Mouse (Mus musculus): Measurements from ENCODE around the gene Dcaf5. TPM values are rescaled to one million over a fixed set of nuclear protein-coding genes. Genes with fewer than 3 reads are reported as not detected.

Gene Dcaf5
- total and polyA plus RNA-seq, 2 experiments from 2014 or later: 19.6 to 55.5 TPM

DNA sequence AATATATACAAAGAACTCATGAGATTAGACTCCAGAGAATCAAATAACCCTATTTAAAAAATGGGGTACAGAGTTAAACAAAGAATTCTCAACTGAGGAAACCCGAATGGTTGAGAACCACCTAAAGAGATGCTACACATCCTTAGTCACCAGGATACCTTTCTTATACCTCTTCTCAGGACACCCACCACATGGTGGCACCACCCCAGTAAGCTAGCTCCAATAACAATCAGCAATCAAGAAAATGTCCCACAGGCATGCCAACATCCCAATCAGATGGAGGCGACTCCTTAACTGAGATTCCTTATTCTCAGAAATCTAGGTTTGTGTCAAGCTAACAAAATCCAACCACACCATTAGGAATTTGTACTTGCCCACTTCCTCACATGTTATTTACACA is 42.4 kb downstream of the Dcaf5 start:
- no peak for ATAC-seq
- no peak overlapping the region for H3K27ac ChIP-seq
- no peak overlapping the region for H3K9ac ChIP-seq (replicated peaks; ENCODE audit: low read length)
- WGBS: 92% methylated on average over 2 of the region's 2 CpGs
- no peaks in the 10 kb centered on the region for H3K27me3 ChIP-seq (ENCODE audit: insufficient read depth, low read length)
- H3K4me3 ChIP-seq (ENCODE audit: low read length): no peak overlapping the region
- peaks cover 35% of the 10 kb centered on the region for H3K36me3 ChIP-seq (ENCODE audit: insufficient read depth, low read length)
- H3K4me1 ChIP-seq (ENCODE audit: insufficient read depth, low read length): no peaks in the 10 kb centered on the region
- TF ChIP-seq CTCF (IDR thresholded peaks at IDR 0.05; ENCODE audit: low read depth): no peak
- H3K9me3 ChIP-seq (ENCODE audit: low read length): no peaks in the 10 kb centered on the region
- no peak for DNase-seq (ENCODE audit: low spot score)
- no peak overlapping the region for H3K4me2 ChIP-seq (ENCODE audit: low read depth, low read length)

GRCm38 (mm10) chr12:80389448-80389847 is 47.0 kb downstream of the Dcaf5 start:
- peak; percentile 73 for DNase-seq (ENCODE audit: low spot score)
- no peak overlapping the region for H3K27ac ChIP-seq
- no peak overlapping the region for H3K4me3 ChIP-seq (ENCODE audit: low read length)
- 67% methylated on average over 3 of the region's 3 CpGs for WGBS
- no peaks in the 10 kb centered on the region for H3K27me3 ChIP-seq (ENCODE audit: insufficient read depth, low read length)
- H3K9me3 ChIP-seq (ENCODE audit: low read length): no peaks in the 10 kb centered on the region
- no peaks in the 10 kb centered on the region for H3K4me1 ChIP-seq (ENCODE audit: insufficient read depth, low read length)
- peaks cover 7% of the 10 kb centered on the region; the same call in 1 of the 2 replicates for H3K36me3 ChIP-seq (ENCODE audit: insufficient read depth, low read length)
- no peak for ATAC-seq
- H3K9ac ChIP-seq (replicated peaks; ENCODE audit: low read length): no peak overlapping the region
- TF ChIP-seq CTCF (IDR thresholded peaks at IDR 0.05; ENCODE audit: low read depth): peak; percentile 70
- H3K4me2 ChIP-seq (ENCODE audit: low read depth, low read length): no peak overlapping the region

DNA sequence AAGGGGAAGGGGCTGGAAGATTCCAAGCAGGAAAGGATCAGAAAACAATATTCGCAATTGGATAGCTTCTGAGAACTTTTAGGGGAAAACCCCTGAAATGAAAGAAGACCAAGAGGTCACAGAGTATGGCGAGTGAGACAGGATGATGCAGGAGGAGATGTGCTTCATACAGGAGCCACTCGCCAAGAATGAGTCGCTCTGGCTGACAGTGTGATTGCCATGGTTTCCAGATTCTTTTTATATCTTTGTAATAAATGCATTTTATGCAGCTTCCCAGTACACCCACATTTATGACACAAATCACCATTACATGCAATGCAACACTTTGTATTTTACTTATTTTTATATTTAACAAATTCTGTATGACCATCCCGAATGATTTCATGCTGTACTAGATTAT is 49.1 kb downstream of the Dcaf5 start:
- 93% methylated on average over 5 of the region's 5 CpGs for WGBS
- Histone ChIP-seq H3K27me3 (ENCODE audit: insufficient read depth, low read length) (no peaks in the 10 kb centered on the region), H3K9me3 (ENCODE audit: low read length) (no peaks in the 10 kb centered on the region), H3K4me3 (ENCODE audit: low read length) (no peak overlapping the region), H3K4me1 (ENCODE audit: insufficient read depth, low read length) (no peaks in the 10 kb centered on the region), H3K9ac (replicated peaks; ENCODE audit: low read length) (no peak overlapping the region), H3K36me3 (ENCODE audit: insufficient read depth, low read length) (peaks cover 18% of the 10 kb centered on the region; the same call in 1 of the 2 replicates), H3K27ac (no peak overlapping the region), H3K4me2 (ENCODE audit: low read depth, low read length) (no peak overlapping the region)
- no peak for TF ChIP-seq CTCF (IDR thresholded peaks at IDR 0.05; ENCODE audit: low read depth)
- ATAC-seq (no peak), DNase-seq (ENCODE audit: low spot score) (no peak)

DNA sequence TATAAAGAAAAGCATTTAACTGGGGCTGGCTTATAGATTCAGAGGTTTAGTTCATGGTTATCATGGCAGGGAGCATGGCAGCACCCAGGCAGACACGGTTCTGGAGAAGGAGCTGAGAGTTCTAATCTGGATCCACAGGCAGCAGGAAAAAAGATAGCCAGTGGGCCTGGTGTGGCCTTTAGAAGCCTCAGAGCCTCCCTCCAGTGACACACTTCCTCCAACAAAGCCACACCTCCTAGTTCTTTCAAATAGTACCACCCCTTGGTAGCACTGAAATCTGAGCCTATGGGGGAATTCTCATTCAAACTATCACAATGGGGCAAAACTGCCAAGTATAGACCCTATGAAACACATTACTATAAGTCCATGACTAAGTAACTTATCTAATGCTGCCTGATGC is 51.0 kb downstream of the Dcaf5 start:
- Histone ChIP-seq H3K4me2 (ENCODE audit: low read depth, low read length) (no peak overlapping the region), H3K36me3 (ENCODE audit: insufficient read depth, low read length) (0 out of 2 replicates have a peak, but pooled peaks cover 13% of the 10 kb centered on the region), H3K27me3 (ENCODE audit: insufficient read depth, low read length) (no peaks in the 10 kb centered on the region), H3K27ac (no peak overlapping the region), H3K4me1 (ENCODE audit: insufficient read depth, low read length) (no peaks in the 10 kb centered on the region), H3K9me3 (ENCODE audit: low read length) (no peaks in the 10 kb centered on the region), H3K9ac (replicated peaks; ENCODE audit: low read length) (no peak overlapping the region), H3K4me3 (ENCODE audit: low read length) (no peak overlapping the region)
- no peak for DNase-seq (ENCODE audit: low spot score)
- no peak for ATAC-seq
- WGBS: 88% methylated on average over 1 of the region's 1 CpGs
- no peak for TF ChIP-seq CTCF (IDR thresholded peaks at IDR 0.05; ENCODE audit: low read depth)

- no peak overlapping the region for H3K4me2 ChIP-seq (ENCODE audit: low read depth, low read length)
- DNase-seq (ENCODE audit: low spot score): no peak
- H3K27ac ChIP-seq: no peak overlapping the region
- H3K27me3 ChIP-seq (ENCODE audit: insufficient read depth, low read length): no peaks in the 10 kb centered on the region
- H3K36me3 ChIP-seq (ENCODE audit: insufficient read depth, low read length): 0 out of 2 replicates have a peak, but pooled peaks cover 13% of the 10 kb centered on the region
- TF ChIP-seq CTCF (IDR thresholded peaks at IDR 0.05; ENCODE audit: low read depth): no peak
- 88% methylated on average over 8 of the region's 8 CpGs for WGBS
- H3K9me3 ChIP-seq (ENCODE audit: low read length): no peaks in the 10 kb centered on the region
- no peak overlapping the region for H3K9ac ChIP-seq (replicated peaks; ENCODE audit: low read length)
- no peaks in the 10 kb centered on the region for H3K4me1 ChIP-seq (ENCODE audit: insufficient read depth, low read length)
- no peak overlapping the region for H3K4me3 ChIP-seq (ENCODE audit: low read length)
- no peak for ATAC-seq
Observed at GRCm38 (mm10) chr12:80383478-80383877, 52.9 kb downstream of the Dcaf5 start.

DNA sequence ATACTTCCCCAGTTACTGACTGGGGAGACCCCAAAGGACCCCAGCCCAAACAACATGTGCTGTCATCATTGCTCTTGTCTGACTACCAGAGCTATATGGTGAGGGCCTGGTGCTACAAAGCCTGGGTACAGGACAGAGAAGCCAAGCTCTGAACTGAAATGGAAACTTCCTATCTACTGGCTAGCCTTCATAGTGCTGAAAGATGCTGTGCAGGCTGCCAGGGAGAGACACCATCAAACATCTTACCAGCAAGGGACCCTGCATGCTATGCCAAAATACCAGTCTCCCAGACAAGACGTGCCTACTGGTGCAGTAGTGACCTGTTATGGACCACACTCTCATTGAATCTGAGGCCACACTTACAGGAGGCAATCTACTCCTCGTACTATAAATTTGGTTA is 53.6 kb downstream of the Dcaf5 start:
- no peaks in the 10 kb centered on the region for H3K27me3 ChIP-seq (ENCODE audit: insufficient read depth, low read length)
- no peak overlapping the region for H3K4me3 ChIP-seq (ENCODE audit: low read length)
- 85% methylated on average over 2 of the region's 2 CpGs for WGBS
- no peaks in the 10 kb centered on the region for H3K9me3 ChIP-seq (ENCODE audit: low read length)
- DNase-seq (ENCODE audit: low spot score): no peak
- no peak overlapping the region for H3K27ac ChIP-seq
- TF ChIP-seq CTCF (IDR thresholded peaks at IDR 0.05; ENCODE audit: low read depth): no peak
- H3K4me1 ChIP-seq (ENCODE audit: insufficient read depth, low read length): no peaks in the 10 kb centered on the region
- no peak for ATAC-seq
- H3K36me3 ChIP-seq (ENCODE audit: insufficient read depth, low read length): 0 out of 2 replicates have a peak, but pooled peaks cover 13% of the 10 kb centered on the region
- no peak overlapping the region for H3K9ac ChIP-seq (replicated peaks; ENCODE audit: low read length)
- no peak overlapping the region for H3K4me2 ChIP-seq (ENCODE audit: low read depth, low read length)

DNA sequence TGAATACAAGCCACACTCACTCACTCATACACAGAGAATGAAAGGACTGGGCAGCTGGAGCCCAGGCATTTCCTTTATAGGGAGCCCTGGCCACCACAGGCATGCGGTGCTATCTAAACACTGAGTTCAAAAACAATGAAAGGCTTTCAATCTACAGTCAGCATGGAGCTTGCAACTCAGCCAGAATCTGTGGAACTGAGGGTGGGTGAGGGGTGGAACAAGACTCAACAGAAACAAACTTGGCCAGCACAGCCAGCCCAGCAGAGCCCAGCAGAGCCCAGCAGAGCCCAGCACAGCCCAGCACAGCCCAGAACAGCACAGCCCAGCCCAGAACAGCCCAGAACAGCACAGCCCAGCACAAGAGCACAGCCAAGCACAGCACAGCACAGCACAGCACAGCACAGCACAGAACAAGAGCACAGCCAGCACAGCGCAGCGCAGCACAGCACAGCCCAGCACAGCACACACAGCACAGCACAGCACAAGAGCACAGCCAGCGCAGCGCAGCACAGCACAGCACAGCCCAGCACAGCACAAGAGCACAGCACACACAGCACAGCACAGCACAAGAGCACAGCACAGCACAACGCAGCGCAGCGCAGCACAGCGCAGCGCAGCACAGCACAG is 56.5 kb downstream of the Dcaf5 start:
- no peak for TF ChIP-seq CTCF (IDR thresholded peaks at IDR 0.05; ENCODE audit: low read depth)
- Histone ChIP-seq H3K4me1 (ENCODE audit: insufficient read depth, low read length) (no peaks in the 10 kb centered on the region), H3K9me3 (ENCODE audit: low read length) (no peaks in the 10 kb centered on the region), H3K4me2 (ENCODE audit: low read depth, low read length) (no peak overlapping the region), H3K36me3 (ENCODE audit: insufficient read depth, low read length) (peaks cover 16% of the 10 kb centered on the region; the same call in 1 of the 2 replicates), H3K27me3 (ENCODE audit: insufficient read depth, low read length) (no peaks in the 10 kb centered on the region), H3K27ac (peak overlapping the region; percentile 42; the same call in 1 of the 2 replicates), H3K4me3 (ENCODE audit: low read length) (no peak overlapping the region), H3K9ac (replicated peaks; ENCODE audit: low read length) (no peak overlapping the region)
- ATAC-seq (peak; percentile 92), DNase-seq (ENCODE audit: low spot score) (peak; percentile 70)
- WGBS: 87% methylated on average over 10 of the region's 10 CpGs
